Mouse (Mus musculus): ENCODE measurements at regions not wholly inside any gene's neighbourhood (a gene's known extent, or its start where the extent isn't known, plus 50 kb on each side); places are given as distances from the start of the nearest gene placed in this dataset.

- DNase-seq = peak; percentile 47
These were observed 57.8 kb upstream of the Rmdn2 start for GRCm38 (mm10) chr17:79553850-79554249.

GRCm38 (mm10) chr17:79555593-79555992, 56.1 kb upstream of the Rmdn2 start:
- DNase-seq = peak; percentile 27
